Mouse (Mus musculus): Measurements from ENCODE around the gene Onecut3. TPM values are rescaled to one million over a fixed set of nuclear protein-coding genes. Genes with fewer than 3 reads are reported as not detected.
A peak's percentile ranks its signal among the peaks of the same experiment; 100 is the strongest.

Gene Onecut3
- polyA plus RNA-seq, 1 experiment from 2014 or later, result 0.08 TPM

GRCm38 (mm10) chr10:80495901-80496300 lies 1.3 kb downstream of the Onecut3 start:
- H3K4me3 ChIP-seq (replicated peaks; ENCODE audit: low read length), result peak overlapping the region; percentile 46
- no peaks in the 10 kb centered on the region for H3K9me3 ChIP-seq (replicated peaks; ENCODE audit: control insufficient read depth, low read length)
- no peak for ATAC-seq (ENCODE audit: insufficient read depth, low FRiP score)
- no peak overlapping the region for H3K27ac ChIP-seq (ENCODE audit: low read length)
- peaks cover 19% of the 10 kb centered on the region for H3K4me1 ChIP-seq (ENCODE audit: control insufficient read depth, insufficient read depth, low read length)
- peak overlapping the region; percentile 79 for H3K4me2 ChIP-seq (ENCODE audit: low read depth, low read length)
- no peaks in the 10 kb centered on the region for H3K36me3 ChIP-seq (ENCODE audit: control insufficient read depth, insufficient read depth, low read length)
- no peak overlapping the region for H3K9ac ChIP-seq (ENCODE audit: low read length)
- H3K27me3 ChIP-seq (ENCODE audit: control insufficient read depth, insufficient read depth, low read length), result peaks cover 99% of the 10 kb centered on the region
- under 1% methylated on average over 35 of the region's 35 CpGs for WGBS

GRCm38 (mm10) chr10:80496421-80496820 lies 1.8 kb downstream of the Onecut3 start:
- H3K4me1 ChIP-seq (ENCODE audit: control insufficient read depth, insufficient read depth, low read length), result peaks cover 17% of the 10 kb centered on the region
- no peak overlapping the region for H3K9ac ChIP-seq (ENCODE audit: low read length)
- ATAC-seq (ENCODE audit: insufficient read depth, low FRiP score), result no peak
- H3K27me3 ChIP-seq (ENCODE audit: control insufficient read depth, insufficient read depth, low read length), result peaks cover 96% of the 10 kb centered on the region
- 0% methylated on average over 20 of the region's 20 CpGs for WGBS
- H3K9me3 ChIP-seq (replicated peaks; ENCODE audit: control insufficient read depth, low read length), result no peaks in the 10 kb centered on the region
- H3K4me3 ChIP-seq (replicated peaks; ENCODE audit: low read length), result peak overlapping the region; percentile 11; the same call in 1 of the 2 replicates
- peak overlapping the region; percentile 79; the same call in 1 of the 2 replicates for H3K4me2 ChIP-seq (ENCODE audit: low read depth, low read length)
- no peaks in the 10 kb centered on the region for H3K36me3 ChIP-seq (ENCODE audit: control insufficient read depth, insufficient read depth, low read length)
- H3K27ac ChIP-seq (ENCODE audit: low read length), result no peak overlapping the region

- Histone ChIP-seq H3K9ac (ENCODE audit: low read length) (no peak overlapping the region), H3K9me3 (replicated peaks; ENCODE audit: control insufficient read depth, low read length) (no peaks in the 10 kb centered on the region), H3K27ac (ENCODE audit: low read length) (no peak overlapping the region), H3K4me1 (ENCODE audit: control insufficient read depth, insufficient read depth, low read length) (no peaks in the 10 kb centered on the region), H3K27me3 (ENCODE audit: control insufficient read depth, insufficient read depth, low read length) (peaks cover 82% of the 10 kb centered on the region), H3K36me3 (ENCODE audit: control insufficient read depth, insufficient read depth, low read length) (no peaks in the 10 kb centered on the region), H3K4me3 (replicated peaks; ENCODE audit: low read length) (no peak overlapping the region), H3K4me2 (ENCODE audit: low read depth, low read length) (no peak overlapping the region)
- ATAC-seq (ENCODE audit: insufficient read depth, low FRiP score), result no peak
- WGBS, result 7% methylated on average over 7 of the region's 7 CpGs
These were observed 7.7 kb downstream of the Onecut3 start for GRCm38 (mm10) chr10:80502291-80502690.

GRCm38 (mm10) chr10:80502819-80503314 lies 8.2 kb downstream of the Onecut3 start:
- Histone ChIP-seq H3K4me3 (replicated peaks; ENCODE audit: low read length) (no peak overlapping the region), H3K27me3 (ENCODE audit: control insufficient read depth, insufficient read depth, low read length) (peaks cover 82% of the 10 kb centered on the region), H3K4me1 (ENCODE audit: control insufficient read depth, insufficient read depth, low read length) (no peaks in the 10 kb centered on the region), H3K4me2 (ENCODE audit: low read depth, low read length) (no peak overlapping the region), H3K36me3 (ENCODE audit: control insufficient read depth, insufficient read depth, low read length) (no peaks in the 10 kb centered on the region), H3K9ac (ENCODE audit: low read length) (no peak overlapping the region), H3K27ac (ENCODE audit: low read length) (no peak overlapping the region), H3K9me3 (replicated peaks; ENCODE audit: control insufficient read depth, low read length) (no peaks in the 10 kb centered on the region)
- WGBS, result 17% methylated on average over 22 of the region's 22 CpGs
- no peak for ATAC-seq (ENCODE audit: insufficient read depth, low FRiP score)

- ATAC-seq (ENCODE audit: insufficient read depth, low FRiP score), result peak; percentile 78; the same call in 1 of the 2 replicates
- Histone ChIP-seq H3K9me3 (replicated peaks; ENCODE audit: control insufficient read depth, low read length) (no peaks in the 10 kb centered on the region), H3K9ac (ENCODE audit: low read length) (peak overlapping the region; percentile 2), H3K4me1 (ENCODE audit: control insufficient read depth, insufficient read depth, low read length) (no peaks in the 10 kb centered on the region), H3K36me3 (ENCODE audit: control insufficient read depth, insufficient read depth, low read length) (no peaks in the 10 kb centered on the region), H3K27ac (ENCODE audit: low read length) (no peak overlapping the region), H3K4me3 (replicated peaks; ENCODE audit: low read length) (no peak overlapping the region), H3K27me3 (ENCODE audit: control insufficient read depth, insufficient read depth, low read length) (peaks cover 77% of the 10 kb centered on the region), H3K4me2 (ENCODE audit: low read depth, low read length) (no peak overlapping the region)
- WGBS, result 4% methylated on average over 27 of the region's 27 CpGs
These were observed 9.1 kb downstream of the Onecut3 start for GRCm38 (mm10) chr10:80503599-80504220.

GRCm38 (mm10) chr10:80504724-80505123 lies 10.1 kb downstream of the Onecut3 start:
- Histone ChIP-seq H3K4me1 (ENCODE audit: control insufficient read depth, insufficient read depth, low read length) (0 out of 2 replicates have a peak, but pooled peaks cover 2% of the 10 kb centered on the region), H3K9ac (ENCODE audit: low read length) (no peak overlapping the region), H3K4me3 (replicated peaks; ENCODE audit: low read length) (no peak overlapping the region), H3K36me3 (ENCODE audit: control insufficient read depth, insufficient read depth, low read length) (no peaks in the 10 kb centered on the region), H3K9me3 (replicated peaks; ENCODE audit: control insufficient read depth, low read length) (no peaks in the 10 kb centered on the region), H3K4me2 (ENCODE audit: low read depth, low read length) (no peak overlapping the region), H3K27ac (ENCODE audit: low read length) (no peak overlapping the region), H3K27me3 (ENCODE audit: control insufficient read depth, insufficient read depth, low read length) (peaks cover 68% of the 10 kb centered on the region)
- 6% methylated on average over 9 of the region's 9 CpGs for WGBS
- ATAC-seq (ENCODE audit: insufficient read depth, low FRiP score), result no peak

GRCm38 (mm10) chr10:80506222-80506621 lies 11.6 kb downstream of the Onecut3 start:
- Histone ChIP-seq H3K9me3 (replicated peaks; ENCODE audit: control insufficient read depth, low read length) (no peaks in the 10 kb centered on the region), H3K4me3 (replicated peaks; ENCODE audit: low read length) (no peak overlapping the region), H3K4me1 (ENCODE audit: control insufficient read depth, insufficient read depth, low read length) (0 out of 2 replicates have a peak, but pooled peaks cover 4% of the 10 kb centered on the region), H3K9ac (ENCODE audit: low read length) (no peak overlapping the region), H3K27me3 (ENCODE audit: control insufficient read depth, insufficient read depth, low read length) (peaks cover 61% of the 10 kb centered on the region), H3K27ac (ENCODE audit: low read length) (no peak overlapping the region), H3K4me2 (ENCODE audit: low read depth, low read length) (no peak overlapping the region), H3K36me3 (ENCODE audit: control insufficient read depth, insufficient read depth, low read length) (no peaks in the 10 kb centered on the region)
- 1% methylated on average over 11 of the region's 11 CpGs for WGBS
- no peak for ATAC-seq (ENCODE audit: insufficient read depth, low FRiP score)

GRCm38 (mm10) chr10:80509412-80510272 lies 15.0 kb downstream of the Onecut3 start:
- H3K9me3 ChIP-seq (replicated peaks; ENCODE audit: control insufficient read depth, low read length), result no peaks in the 10 kb centered on the region
- peak; percentile 39; the same call in 1 of the 2 replicates for ATAC-seq (ENCODE audit: insufficient read depth, low FRiP score)
- H3K4me1 ChIP-seq (ENCODE audit: control insufficient read depth, insufficient read depth, low read length), result 0 out of 2 replicates have a peak, but pooled peaks cover 4% of the 10 kb centered on the region
- peak overlapping the region; percentile 64 for H3K9ac ChIP-seq (ENCODE audit: low read length)
- H3K27ac ChIP-seq (ENCODE audit: low read length), result no peak overlapping the region
- peak overlapping the region; percentile 78 for H3K4me2 ChIP-seq (ENCODE audit: low read depth, low read length)
- 9% methylated on average over 20 of the region's 20 CpGs for WGBS
- peak overlapping the region; percentile 48 for H3K4me3 ChIP-seq (replicated peaks; ENCODE audit: low read length)
- no peaks in the 10 kb centered on the region for H3K36me3 ChIP-seq (ENCODE audit: control insufficient read depth, insufficient read depth, low read length)
- peaks cover 41% of the 10 kb centered on the region for H3K27me3 ChIP-seq (ENCODE audit: control insufficient read depth, insufficient read depth, low read length)

DNA sequence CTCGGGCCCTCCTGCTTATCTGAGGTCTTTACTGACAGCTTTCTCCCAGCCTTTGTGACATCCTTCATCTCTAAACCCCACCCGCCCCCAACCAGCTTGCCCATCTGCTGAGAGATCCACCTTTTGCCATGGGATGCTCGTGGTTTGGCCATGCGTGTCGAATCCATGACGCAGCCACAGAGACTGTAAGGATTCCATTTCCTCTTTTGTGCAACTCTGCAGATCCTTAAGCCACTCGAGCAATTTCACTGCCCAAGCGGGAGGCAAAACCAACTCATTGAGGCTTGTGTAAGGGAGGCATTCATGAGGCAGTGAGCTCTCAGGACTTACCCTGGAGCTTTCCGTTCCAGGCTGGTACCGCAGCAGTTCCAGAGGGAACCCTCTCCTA lies 15.6 kb downstream of the Onecut3 start:
- no peak overlapping the region for H3K4me2 ChIP-seq (ENCODE audit: low read depth, low read length)
- H3K27me3 ChIP-seq (ENCODE audit: control insufficient read depth, insufficient read depth, low read length), result peaks cover 41% of the 10 kb centered on the region
- ATAC-seq (ENCODE audit: insufficient read depth, low FRiP score), result no peak
- no peak overlapping the region for H3K27ac ChIP-seq (ENCODE audit: low read length)
- 0 out of 2 replicates have a peak, but pooled peaks cover 4% of the 10 kb centered on the region for H3K4me1 ChIP-seq (ENCODE audit: control insufficient read depth, insufficient read depth, low read length)
- no peak overlapping the region for H3K4me3 ChIP-seq (replicated peaks; ENCODE audit: low read length)
- WGBS, result 57% methylated on average over 10 of the region's 10 CpGs
- H3K9ac ChIP-seq (ENCODE audit: low read length), result no peak overlapping the region; the same call in 1 of the 2 replicates
- H3K9me3 ChIP-seq (replicated peaks; ENCODE audit: control insufficient read depth, low read length), result no peaks in the 10 kb centered on the region
- no peaks in the 10 kb centered on the region for H3K36me3 ChIP-seq (ENCODE audit: control insufficient read depth, insufficient read depth, low read length)

Measured in stomach, embryonic 16.5 days (tissue).